Mouse (Mus musculus) central nervous system, embryonic 14 days (tissue): ENCODE measurements around the gene Adap1. TPM values are rescaled to one million over a fixed set of nuclear protein-coding genes. Genes with fewer than 3 reads are reported as not detected.

Experiments
- polyA plus RNA-seq: library from polyadenylated mRNA; depleted of rRNA; stranded (reverse); fragments of >200 nt; gene quantifications from 2 replicates; pipeline ENCODE4 v1.2.3, GENCODE M21; 2012; rRNA removed

The Adap1 gene
- polyA plus RNA-seq, result 34.0 and 40.2 TPM in 2 replicates

GRCm38 (mm10) chr5:139325395-139325966, at the start of gene Adap1:
Gene Adap1 (minus strand): TSS chr5:139325622.

GRCm38 (mm10) chr5:139352317-139352716, 26.9 kb upstream of the Adap1 start, which contains the start of gene Cyp2w1:
Gene Cyp2w1 (plus strand): TSS chr5:139352617.

GRCm38 (mm10) chr5:139351134-139351533, 25.7 kb upstream of the Adap1 start, which contains the start of gene Cox19:
Gene Cox19 (minus strand): TSS chr5:139351418.

DNA sequence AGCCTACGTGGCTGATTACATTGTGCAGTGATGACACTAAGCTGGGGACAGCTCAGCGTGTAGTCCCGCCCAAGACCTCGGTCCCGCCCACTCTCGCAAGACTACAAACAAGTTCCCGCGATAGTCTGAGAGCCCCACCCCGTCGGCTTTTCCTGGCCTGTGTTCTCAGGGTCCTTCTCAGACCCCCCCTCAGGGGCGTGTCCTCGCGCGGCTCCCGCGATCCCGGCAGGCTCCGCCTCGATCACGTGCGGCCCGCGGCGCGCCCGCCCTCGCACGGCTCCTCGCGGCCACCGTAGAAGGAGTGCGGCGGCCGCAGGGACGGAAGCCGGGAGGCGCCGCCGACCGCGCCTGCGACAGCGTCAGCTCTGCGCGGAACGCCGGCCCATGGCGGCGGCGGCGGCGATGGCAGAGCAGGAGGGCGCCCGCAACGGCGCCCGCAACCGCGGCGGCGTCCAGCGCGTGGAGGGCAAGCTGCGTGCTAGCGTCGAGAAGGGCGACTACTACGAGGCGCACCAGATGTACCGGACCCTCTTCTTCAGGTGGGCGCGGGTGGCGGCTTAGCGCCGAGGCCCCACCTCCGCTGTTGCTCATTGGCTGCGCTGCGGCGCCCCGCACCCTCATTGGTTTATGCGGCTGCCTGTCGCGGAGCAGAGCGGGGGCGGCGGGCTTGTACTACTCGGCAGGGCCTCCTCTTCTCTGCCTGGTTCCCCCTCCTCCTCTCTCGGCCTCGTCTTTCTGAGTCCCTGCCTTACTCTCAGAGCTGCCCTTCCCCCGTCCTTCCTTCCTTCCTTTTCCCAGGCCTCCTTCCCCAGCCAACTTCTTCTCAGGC, 73.1 kb downstream of the Adap1 start, which contains the start of gene Get4:
Gene Get4, plus strand, starts transcription at position 244 of the 829 bp plus-strand sequence.

Other genes starting within 250 kb of the Adap1 start
- 150 and 156 TPM in 2 replicates for gene Prkar1b, start 175.6 kb downstream of the Adap1 start, polyA plus RNA-seq
- 11.2 and 11.5 TPM in 2 replicates for gene Dnaaf5, start 175.4 kb downstream of the Adap1 start, polyA plus RNA-seq
- gene Sun1, start 125.0 kb downstream of the Adap1 start, polyA plus RNA-seq, result 71.3 and 75.2 TPM in 2 replicates
- 108 and 115 TPM in 2 replicates for gene Get4, start 73.3 kb downstream of the Adap1 start, polyA plus RNA-seq
- gene Cox19, start 25.8 kb upstream of the Adap1 start, polyA plus RNA-seq, result 113 and 118 TPM in 2 replicates
- gene Cyp2w1, start 27.0 kb upstream of the Adap1 start, polyA plus RNA-seq, result 0.09 and 1.9 TPM in 2 replicates
- 1.3 and 1.6 TPM in 2 replicates for gene Gpr146, start 52.1 kb upstream of the Adap1 start, polyA plus RNA-seq
- gene C130050O18Rik, start 79.7 kb upstream of the Adap1 start, polyA plus RNA-seq, result 0.41 and 1.7 TPM in 2 replicates
- 5.0 and 5.1 TPM in 2 replicates for gene Gper1, start 97.5 kb upstream of the Adap1 start, polyA plus RNA-seq
- gene 3110082I17Rik, start 134.9 kb upstream of the Adap1 start, polyA plus RNA-seq, result 12.7 and 15.8 TPM in 2 replicates
- 19.8 and 22.1 TPM in 2 replicates for gene Zfand2a, start 158.9 kb upstream of the Adap1 start, polyA plus RNA-seq
- gene Uncx, start 217.9 kb upstream of the Adap1 start, polyA plus RNA-seq, result 21.5 and 29.7 TPM in 2 replicates